Mouse (Mus musculus): Measurements from ENCODE around the gene Gpc3.
"Not testable (repeated sequence)": the region's sequence is repeated elsewhere in the genome, so short reads cannot be mapped to it uniquely, and the experiment has no call there.

The Gpc3 gene

GRCm38 (mm10) chrX:52375129-52375528, 238.6 kb downstream of the Gpc3 start:
- peak; percentile 12 for DNase-seq

GRCm38 (mm10) chrX:52374209-52374608, 239.5 kb downstream of the Gpc3 start:
- DNase-seq = no peak

- DNase-seq = no peak
Measured at GRCm38 (mm10) chrX:52372436-52372835, 241.3 kb downstream of the Gpc3 start.

GRCm38 (mm10) chrX:52369938-52370758, 243.6 kb downstream of the Gpc3 start:
- peak; percentile 39 for DNase-seq

- peak; percentile 34 for DNase-seq
Measured at GRCm38 (mm10) chrX:52369304-52369937, 244.3 kb downstream of the Gpc3 start.

GRCm38 (mm10) chrX:52366826-52367225, 246.9 kb downstream of the Gpc3 start:
- DNase-seq = no peak

- peak; percentile 8 for DNase-seq
Measured at GRCm38 (mm10) chrX:52365790-52366189, 248.0 kb downstream of the Gpc3 start.

GRCm38 (mm10) chrX:52362241-52363011, 251.3 kb downstream of the Gpc3 start:
- no peak for DNase-seq

GRCm38 (mm10) chrX:52352981-52353380, 260.8 kb downstream of the Gpc3 start:
- DNase-seq = no peak

GRCm38 (mm10) chrX:52350631-52351030, 263.1 kb downstream of the Gpc3 start:
- DNase-seq = not testable (repeated sequence)

- peak; percentile 25 for DNase-seq
Measured at GRCm38 (mm10) chrX:52348773-52349172, 265.0 kb downstream of the Gpc3 start.

- no peak for DNase-seq
Measured at GRCm38 (mm10) chrX:52344018-52344417, 269.7 kb downstream of the Gpc3 start.

GRCm38 (mm10) chrX:52340251-52340650, 273.5 kb downstream of the Gpc3 start:
- no peak for DNase-seq

- DNase-seq = no peak
Measured at GRCm38 (mm10) chrX:52321791-52322190, 292.0 kb downstream of the Gpc3 start.

GRCm38 (mm10) chrX:52320653-52321052, 293.1 kb downstream of the Gpc3 start:
- DNase-seq = no peak

- DNase-seq = no peak
Measured at GRCm38 (mm10) chrX:52310976-52311375, 302.8 kb downstream of the Gpc3 start.

GRCm38 (mm10) chrX:52305226-52305625, 308.5 kb downstream of the Gpc3 start:
- DNase-seq = no peak

GRCm38 (mm10) chrX:52288792-52289191, 325.0 kb downstream of the Gpc3 start:
- DNase-seq = no peak

GRCm38 (mm10) chrX:52287944-52288343, 325.8 kb downstream of the Gpc3 start:
- no peak for DNase-seq

GRCm38 (mm10) chrX:52282070-52282469, 331.7 kb downstream of the Gpc3 start:
- no peak for DNase-seq

GRCm38 (mm10) chrX:52281103-52281900, 332.4 kb downstream of the Gpc3 start:
- DNase-seq = no peak

GRCm38 (mm10) chrX:52278687-52279359, 334.9 kb downstream of the Gpc3 start:
- DNase-seq = no peak

All from embryo, embryonic 11 days (tissue).